Mouse (Mus musculus) heart, adult 11 months (tissue): ENCODE results near the gene Nid2.
A peak's percentile ranks its signal among the peaks of the same experiment; 100 is the strongest.

Experiments
- DNase-seq: peaks from one replicate; pipeline ENCODE4 v3.0.0; 2022

Gene Nid2

GRCm38 (mm10) chr14:19788443-19788842 is 37.4 kb downstream of the Nid2 start:
- no peak for DNase-seq

- peak; percentile 94 for DNase-seq
Measured at GRCm38 (mm10) chr14:19794881-19795280, 43.8 kb downstream of the Nid2 start.

GRCm38 (mm10) chr14:19796541-19797304 is 45.7 kb downstream of the Nid2 start:
- DNase-seq, result no peak

- DNase-seq, result no peak
Measured at GRCm38 (mm10) chr14:19800485-19800884, 49.4 kb downstream of the Nid2 start.

GRCm38 (mm10) chr14:19801474-19802215 is 50.6 kb downstream of the Nid2 start:
- no peak for DNase-seq

- DNase-seq, result no peak
Measured at GRCm38 (mm10) chr14:19803222-19803621, 52.2 kb downstream of the Nid2 start.

- DNase-seq, result no peak
Measured at GRCm38 (mm10) chr14:19803623-19804022, 52.6 kb downstream of the Nid2 start.

- DNase-seq, result peak; percentile 94
Measured at GRCm38 (mm10) chr14:19807339-19807738, 56.3 kb downstream of the Nid2 start.

- DNase-seq, result no peak
Measured at GRCm38 (mm10) chr14:19807858-19808257, 56.8 kb downstream of the Nid2 start.

- no peak for DNase-seq
Measured at GRCm38 (mm10) chr14:19809934-19810333, 58.9 kb downstream of the Nid2 start.

GRCm38 (mm10) chr14:19813061-19813460 is 62.0 kb downstream of the Nid2 start:
- DNase-seq, result no peak

GRCm38 (mm10) chr14:19817949-19818348 is 66.9 kb downstream of the Nid2 start:
- peak; percentile 96 for DNase-seq

GRCm38 (mm10) chr14:19821686-19822085 is 70.6 kb downstream of the Nid2 start:
- DNase-seq, result no peak

GRCm38 (mm10) chr14:19823321-19824142 is 72.5 kb downstream of the Nid2 start, which contains the start of gene Rtraf:
TSS of gene Rtraf (minus strand) at chr14:19823824.
- DNase-seq, result peak; percentile 99

- DNase-seq, result no peak
Measured at GRCm38 (mm10) chr14:19825481-19825880, 74.4 kb downstream of the Nid2 start.

GRCm38 (mm10) chr14:19836289-19836688 is 85.2 kb downstream of the Nid2 start:
- DNase-seq, result no peak

- DNase-seq, result peak; percentile 92
Measured at GRCm38 (mm10) chr14:19839600-19840332, 88.7 kb downstream of the Nid2 start.

- DNase-seq, result no peak
Measured at GRCm38 (mm10) chr14:19853471-19853870, 102.4 kb downstream of the Nid2 start.

GRCm38 (mm10) chr14:19858279-19858678 is 107.2 kb downstream of the Nid2 start:
- DNase-seq, result no peak

GRCm38 (mm10) chr14:19858808-19859776 is 108.0 kb downstream of the Nid2 start:
- peak; percentile 80 for DNase-seq

GRCm38 (mm10) chr14:19860281-19860680 is 109.2 kb downstream of the Nid2 start:
- peak; percentile 56 for DNase-seq
